Mouse (Mus musculus): ENCODE data around the gene Atg2b.
A peak's percentile ranks its signal among the peaks of the same experiment; 100 is the strongest.

Atg2b gene

DNA sequence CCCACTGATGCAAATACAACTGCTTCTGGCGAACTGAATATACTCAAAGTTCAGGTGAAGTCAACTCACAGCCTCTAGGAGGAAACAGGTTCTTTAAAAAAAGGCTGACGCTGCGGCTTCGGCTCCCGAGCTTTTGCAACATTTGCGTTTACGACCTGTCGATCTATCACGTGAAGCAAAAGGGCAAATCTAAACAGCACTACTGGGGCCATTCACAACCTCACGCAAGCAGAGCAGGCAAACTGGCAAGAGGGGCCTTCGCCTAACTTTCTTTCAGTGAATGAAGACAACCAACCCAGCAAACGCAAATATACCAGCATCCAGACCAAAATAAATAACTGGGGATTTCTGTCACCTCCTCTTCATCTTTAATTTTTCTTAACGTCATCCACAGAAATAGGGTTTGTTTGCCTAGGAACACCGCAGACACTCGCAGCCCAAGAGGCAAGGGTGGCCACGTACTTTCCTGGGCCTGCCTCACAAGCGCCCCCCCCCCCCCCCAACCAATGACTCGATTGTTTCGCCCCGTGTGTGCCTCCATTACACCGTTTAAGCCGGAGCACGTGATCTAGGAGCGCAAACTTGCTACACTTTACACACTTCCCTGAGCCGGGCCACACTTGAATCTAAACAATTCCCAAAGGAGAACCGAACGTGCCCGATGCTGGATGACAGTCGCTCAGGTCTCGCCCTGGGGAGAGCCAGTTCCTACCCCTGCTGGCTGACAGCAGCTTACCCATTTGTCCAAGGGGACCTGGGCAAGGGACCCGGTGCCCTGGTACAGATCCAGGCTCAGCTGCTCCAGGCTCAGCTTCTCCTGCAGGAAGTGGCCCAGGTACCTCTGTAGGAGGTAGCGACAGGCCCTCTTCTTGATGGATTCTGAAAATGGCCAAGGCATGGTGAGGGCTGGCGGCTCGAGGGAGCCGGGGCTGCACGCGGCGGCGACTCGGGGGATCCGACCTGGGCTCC is 794 bp downstream of the Atg2b start, which contains the start of gene Gskip:
Gskip (plus strand) TSS at position 897 of the 969 bp plus-strand sequence.
- DNase-seq (ENCODE audit: low read depth, low spot score), result peak; percentile 58

DNA sequence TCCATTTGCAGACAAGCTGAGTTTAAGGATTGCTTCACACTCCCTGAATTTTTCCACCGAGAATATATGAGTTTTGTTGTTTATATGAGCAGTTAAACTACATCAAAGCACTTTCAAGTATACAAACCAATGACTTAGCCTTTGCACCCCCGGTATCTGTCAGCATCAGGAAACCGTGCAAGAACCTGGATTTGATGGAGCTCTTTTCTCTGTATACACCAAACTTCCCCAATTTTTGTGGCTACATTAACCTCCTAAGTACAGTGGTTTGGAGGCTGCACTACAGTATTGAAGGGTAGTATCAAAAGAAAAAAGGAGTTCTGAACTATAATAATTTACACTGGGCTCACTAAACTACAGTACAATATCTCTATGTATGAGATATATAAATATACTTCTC is 6.2 kb downstream of the Atg2b start:
- DNase-seq (ENCODE audit: low read depth, low spot score), result no peak

DNA sequence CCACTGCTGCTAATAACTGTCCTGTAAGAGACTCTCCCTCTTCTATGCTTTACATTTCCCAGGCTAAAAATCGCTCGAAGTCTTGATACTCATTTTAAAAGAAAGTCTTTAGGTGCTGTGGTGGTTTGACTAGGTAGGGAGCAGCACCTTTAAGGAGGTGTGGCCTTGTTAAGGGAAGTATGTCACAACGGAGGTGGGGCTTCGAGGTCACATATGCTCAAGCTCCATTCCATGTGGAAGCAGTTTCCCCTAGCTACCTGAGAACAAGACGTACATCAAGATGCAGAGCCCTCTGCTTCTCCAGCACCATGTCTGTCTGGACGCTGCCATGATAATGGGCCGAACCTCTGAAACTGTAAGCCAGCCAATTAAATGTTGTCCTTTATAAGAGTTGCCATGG is 6.8 kb downstream of the Atg2b start:
- no peak for DNase-seq (ENCODE audit: low read depth, low spot score)

DNA sequence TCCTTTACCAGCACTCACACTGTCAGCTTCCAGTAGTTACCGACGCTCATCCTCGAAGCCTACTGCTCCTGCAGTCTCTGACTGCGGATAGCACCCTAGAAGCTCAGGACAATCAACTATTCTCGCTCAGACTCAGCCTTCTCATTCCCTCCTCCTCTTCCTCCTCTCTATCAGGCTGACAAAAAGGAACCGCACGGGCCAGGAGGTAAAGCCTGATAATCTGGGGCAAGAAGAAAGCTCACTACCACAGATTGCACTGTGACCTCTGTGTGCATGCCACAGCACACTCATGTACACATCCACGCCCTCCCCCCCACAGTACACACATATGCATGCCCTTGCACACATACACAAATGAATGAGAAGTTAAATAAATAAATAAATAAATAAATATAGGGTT is 8.7 kb downstream of the Atg2b start:
- no peak for DNase-seq (ENCODE audit: low read depth, low spot score)

DNA sequence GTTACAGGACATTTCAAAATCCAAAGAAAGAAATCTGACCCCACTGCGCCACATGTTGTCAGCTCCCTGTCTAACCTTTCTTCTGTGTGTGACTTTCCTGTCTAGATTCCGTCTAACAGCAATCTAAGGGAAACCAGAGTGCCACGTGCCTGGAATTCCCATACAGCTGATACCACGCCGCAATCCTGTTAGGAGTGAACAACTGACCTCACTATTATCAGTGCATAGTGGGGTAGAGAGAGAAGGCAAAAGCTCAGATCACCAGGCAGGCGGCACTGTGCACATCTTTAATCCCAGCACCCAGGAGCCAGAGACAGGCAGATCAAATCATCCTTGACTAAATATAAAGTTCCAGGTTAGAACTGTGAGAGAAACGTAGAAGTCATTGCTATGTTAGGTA is 29.2 kb downstream of the Atg2b start:
- no peak for DNase-seq (ENCODE audit: low read depth, low spot score)

DNA sequence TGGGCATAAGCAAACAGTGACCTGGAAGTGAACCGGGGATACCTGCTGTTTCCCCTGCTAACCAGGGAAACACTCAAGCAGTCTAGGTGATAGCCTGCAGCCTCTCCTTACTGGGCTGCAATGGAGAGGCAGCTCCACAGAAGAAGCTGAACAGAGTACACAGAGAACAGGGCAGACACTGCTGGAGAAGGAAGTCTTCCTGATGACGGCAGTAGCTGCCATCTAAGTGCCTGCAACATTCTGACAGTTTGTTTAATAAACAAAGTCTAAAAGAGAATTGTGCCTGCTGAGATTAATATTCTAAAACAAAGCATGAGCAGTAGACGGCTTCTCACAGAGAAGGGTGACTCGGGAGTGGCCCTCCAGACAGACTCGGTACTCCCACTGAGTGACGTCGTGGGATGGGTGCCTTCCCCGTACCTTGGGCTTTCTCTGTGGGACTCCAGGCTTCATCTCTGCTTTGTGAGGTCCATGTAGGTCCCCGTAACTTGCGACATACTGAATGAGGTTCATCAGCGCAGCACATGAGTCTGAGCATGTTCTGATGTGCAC is 42.2 kb downstream of the Atg2b start:
- no peak for DNase-seq (ENCODE audit: low read depth, low spot score)

DNA sequence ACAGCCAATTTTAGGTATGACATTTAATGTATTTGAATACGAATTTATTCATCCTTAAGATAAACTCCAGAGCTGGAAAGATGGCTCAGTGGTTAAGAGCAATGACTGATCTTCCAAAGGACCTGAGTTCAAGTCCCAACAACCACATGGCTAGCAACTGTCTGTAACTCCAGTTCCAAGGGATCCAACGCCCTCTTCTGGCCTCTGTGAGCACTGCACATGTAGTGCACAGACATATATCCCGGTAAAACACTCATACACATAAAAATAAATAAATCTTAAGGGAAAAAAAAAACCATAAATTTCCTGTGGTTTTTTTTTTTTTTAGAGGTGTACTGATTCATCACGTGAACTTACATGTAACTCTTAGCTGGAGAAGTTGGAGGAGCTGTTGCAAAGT is 47.5 kb downstream of the Atg2b start:
- peak; percentile 0 for DNase-seq (ENCODE audit: low read depth, low spot score)

DNA sequence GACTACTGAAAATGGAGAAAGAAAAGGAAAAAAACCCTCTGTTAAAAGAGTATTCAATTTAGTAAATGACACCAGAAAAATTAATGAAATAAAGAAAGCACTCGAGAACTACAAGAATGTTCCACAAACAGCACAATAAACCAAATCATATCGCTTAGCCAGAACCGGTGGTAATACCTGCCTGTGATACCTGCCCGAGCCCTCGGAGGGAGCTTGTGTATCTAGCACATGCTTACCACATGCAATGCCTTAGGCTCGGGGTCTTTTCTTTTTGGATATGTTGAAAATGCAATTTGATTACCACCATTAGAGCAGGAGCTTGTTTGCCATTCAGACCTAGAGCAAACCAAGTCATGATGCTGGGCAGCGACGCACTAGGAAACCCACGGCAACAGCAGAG is 48.5 kb downstream of the Atg2b start:
- no peak for DNase-seq (ENCODE audit: low read depth, low spot score)

DNA sequence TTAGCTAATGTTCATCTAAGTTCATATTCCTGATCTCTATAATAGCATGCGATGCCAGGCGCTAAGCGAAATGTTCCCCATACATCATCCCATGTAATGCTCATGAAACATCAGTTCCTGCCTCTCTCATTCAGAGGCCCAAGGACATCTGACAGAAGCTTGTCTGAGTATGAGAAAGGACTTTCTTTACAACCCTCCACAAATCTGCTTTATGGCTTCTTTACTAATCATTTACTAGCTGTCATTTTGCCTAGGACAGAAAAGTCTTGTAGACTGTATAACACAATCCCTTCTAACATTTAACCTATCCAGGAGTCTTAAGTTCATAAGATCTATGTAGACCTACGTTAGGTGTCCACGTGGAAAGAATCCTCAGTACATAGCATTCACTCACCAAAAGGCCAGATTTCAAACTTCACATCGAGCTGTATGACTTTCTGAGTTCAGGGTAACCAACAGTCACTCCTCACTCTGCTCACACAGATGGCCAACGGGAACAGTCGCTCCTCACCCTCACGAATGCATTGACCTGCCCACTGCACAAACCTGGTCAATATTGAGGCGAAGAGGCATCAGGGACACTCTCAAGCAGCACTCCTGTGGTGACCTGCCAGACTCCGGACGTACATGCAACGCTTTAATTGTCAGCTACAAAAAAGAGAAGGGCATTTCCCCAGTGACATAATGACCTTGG is 50.5 kb downstream of the Atg2b start:
- DNase-seq (ENCODE audit: low read depth, low spot score), result no peak

DNA sequence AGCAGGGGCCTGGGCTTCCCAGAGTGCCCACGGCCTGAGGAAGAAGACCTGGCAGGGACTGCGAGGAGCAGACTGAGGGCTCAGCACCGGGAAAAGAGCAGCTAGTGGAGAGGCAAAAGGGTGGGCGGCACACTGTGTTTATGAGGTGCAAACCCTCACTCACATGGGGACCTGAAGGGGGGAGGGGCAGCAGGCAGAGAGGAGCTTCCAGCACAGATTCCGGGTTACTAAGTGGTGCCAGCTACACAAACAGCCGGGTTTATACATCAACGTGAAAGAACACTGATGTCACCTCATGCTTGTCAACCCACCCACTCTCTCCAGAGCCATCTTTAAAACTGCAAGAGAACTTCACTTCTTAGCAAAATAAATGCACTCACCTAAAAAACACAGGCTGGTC is 59.2 kb downstream of the Atg2b start:
- no peak for DNase-seq (ENCODE audit: low read depth, low spot score)

DNA sequence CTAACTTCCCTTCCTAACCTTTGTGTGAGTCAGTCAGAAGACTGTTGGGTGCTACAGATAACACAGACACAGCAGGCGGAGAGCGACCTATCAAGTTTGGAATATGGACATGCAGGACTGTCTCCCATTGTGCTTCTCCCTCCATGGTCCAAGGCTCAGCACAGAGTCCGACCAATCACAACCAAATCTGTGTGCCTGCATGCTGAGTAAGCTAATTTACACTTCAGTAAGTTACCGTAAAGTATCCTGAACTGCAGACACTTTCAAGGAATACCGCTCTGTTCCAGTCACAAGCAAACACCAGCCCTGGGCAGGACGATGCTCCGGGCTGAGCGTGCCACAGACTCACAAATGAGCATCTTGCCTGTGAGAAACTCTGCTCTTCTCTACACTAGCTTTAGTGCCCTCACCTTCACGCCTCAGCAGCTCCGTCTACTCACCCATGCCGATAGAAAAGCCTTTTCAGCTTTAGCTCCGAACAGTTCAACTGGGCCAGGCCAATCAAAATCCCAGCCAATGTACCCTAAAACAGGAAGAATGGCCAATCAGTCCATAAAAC is 62.0 kb downstream of the Atg2b start:
- DNase-seq (ENCODE audit: low read depth, low spot score), result no peak

DNA sequence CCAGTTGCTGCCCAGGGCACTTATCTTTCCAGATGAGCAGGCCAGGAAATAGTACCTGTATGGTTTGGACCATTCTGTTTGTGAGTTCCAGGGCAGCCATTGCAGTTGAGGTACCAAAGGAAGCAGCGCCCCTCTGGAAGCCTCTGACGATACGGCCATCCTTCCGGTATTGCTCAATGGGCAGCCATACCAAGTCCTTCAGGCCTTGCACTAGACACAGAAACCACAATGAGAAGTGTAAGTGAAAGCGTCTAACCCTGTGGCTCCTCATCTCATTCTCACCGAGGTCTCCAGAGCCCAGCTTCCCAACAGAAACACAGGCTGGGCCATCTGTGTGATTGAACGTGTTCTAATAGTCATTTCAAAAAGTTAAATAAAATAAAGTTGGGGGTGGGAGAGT is 63.0 kb downstream of the Atg2b start:
- DNase-seq (ENCODE audit: low read depth, low spot score), result no peak

DNA sequence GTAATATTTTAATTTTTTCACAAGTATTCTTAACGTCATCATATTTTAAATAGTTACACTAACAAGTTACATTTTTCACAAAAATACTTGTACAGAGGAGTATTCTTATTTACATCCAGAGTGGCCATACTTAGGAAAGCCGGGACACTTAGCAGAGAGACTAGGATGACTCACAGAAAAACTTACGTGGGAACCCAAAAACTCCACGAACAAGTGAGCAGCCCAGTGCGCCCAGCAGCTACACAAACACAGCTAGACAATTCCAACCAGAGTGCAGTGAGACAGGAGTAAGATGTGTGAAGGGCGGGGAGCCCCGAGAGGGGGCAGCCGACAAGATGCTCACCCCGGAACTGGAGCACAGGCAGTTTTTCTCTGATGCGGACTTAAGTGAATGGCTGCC is 71.5 kb downstream of the Atg2b start:
- DNase-seq (ENCODE audit: low read depth, low spot score), result no peak

DNA sequence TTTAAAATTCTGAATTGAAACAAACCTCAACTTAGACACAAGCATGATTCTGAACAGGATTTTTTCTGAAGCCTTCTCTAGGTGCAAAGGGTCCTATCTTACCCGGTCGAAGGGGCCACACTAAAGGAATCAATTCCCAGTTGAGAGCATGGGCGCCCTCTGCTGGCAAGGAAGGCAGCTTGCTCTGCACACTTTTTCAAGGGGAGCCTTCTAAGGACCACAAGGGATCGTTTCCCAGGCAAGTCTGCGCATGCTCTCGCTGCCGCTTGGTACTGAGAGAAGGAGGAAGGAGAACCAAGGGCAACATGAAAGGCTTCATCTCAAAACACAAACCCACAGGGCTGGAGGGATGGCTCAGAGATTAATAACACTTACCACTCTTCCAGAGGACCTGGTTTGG is 73.3 kb downstream of the Atg2b start:
- DNase-seq (ENCODE audit: low read depth, low spot score), result peak; percentile 77

DNA sequence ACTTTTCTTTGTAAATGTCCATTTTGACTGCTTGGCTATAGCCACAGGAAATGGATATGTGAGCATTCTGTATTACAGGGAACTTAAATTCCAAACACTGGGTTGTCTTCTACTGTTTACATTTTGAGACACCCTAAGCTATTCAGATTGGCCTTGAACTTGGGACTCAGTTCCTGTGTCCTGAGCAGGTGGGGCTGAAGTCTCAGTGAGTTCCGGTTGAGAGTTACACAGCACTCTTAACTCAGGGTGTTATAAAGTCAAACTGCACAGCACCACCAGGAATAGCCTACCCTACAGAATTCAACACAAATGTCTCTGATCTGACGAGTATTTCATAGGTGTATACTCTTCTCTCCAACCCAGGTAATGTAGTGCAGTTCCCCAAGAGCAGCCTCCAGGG is 74.0 kb downstream of the Atg2b start:
- no peak for DNase-seq (ENCODE audit: low read depth, low spot score)

DNA sequence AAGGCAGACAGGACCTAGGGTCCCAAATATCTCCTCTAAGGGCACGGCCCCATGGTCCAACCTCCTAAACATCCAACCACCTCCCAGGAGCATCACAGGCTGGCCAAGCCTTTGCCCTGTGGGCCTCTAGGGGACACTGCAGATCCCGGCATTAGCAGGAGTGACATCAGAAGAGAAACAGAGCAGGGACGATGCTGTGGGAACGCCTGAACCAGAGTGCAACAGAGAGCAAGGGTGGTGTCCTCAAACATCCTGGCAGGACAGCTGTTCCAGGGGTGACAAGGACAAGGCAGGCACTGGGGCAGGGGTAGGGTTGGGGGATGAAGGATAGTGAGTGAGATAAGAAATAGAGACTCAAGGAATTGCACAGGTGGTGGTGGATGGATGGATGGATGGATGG is 78.1 kb downstream of the Atg2b start:
- no peak for DNase-seq (ENCODE audit: low read depth, low spot score)

DNA sequence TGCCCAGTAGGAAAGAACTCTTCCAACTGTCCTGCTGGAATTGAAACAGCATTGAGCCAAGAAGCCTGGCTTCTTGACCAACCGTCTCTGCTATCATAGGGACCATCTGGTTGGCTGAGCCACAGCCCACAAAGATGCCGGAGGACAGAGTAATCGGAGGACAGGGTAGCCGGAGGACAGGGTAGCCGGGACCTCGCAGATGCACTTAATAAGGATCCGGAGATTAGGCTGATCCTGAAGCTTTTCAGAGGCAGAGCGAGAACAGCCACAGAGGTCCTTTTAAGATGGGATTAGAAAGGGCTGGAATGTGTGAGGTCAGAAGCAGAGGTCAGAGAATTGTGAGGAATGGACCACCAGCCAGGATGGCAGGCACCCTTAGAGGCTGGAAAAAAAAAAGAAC is 79.8 kb downstream of the Atg2b start:
- DNase-seq (ENCODE audit: low read depth, low spot score), result no peak

DNA sequence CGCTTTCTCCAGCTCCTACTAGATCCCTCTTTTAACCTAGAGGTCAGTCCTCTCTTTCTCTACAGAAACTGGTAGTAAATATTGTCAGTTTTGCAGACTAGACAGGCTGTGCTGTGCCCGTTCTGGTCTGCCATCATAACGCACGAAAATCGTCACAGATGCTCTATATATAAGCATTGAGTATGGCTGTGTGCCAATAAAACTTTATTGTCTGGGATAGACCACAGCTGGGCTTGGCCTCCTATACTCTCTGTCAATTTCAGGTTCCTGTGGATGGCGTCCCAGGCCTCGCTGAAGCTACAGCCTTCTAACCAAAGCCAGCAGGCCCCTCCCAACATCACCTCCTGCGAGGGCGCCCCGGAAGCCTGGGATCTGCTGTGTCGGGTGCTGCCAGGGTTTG is 81.1 kb downstream of the Atg2b start:
- no peak for DNase-seq (ENCODE audit: low read depth, low spot score)

DNA sequence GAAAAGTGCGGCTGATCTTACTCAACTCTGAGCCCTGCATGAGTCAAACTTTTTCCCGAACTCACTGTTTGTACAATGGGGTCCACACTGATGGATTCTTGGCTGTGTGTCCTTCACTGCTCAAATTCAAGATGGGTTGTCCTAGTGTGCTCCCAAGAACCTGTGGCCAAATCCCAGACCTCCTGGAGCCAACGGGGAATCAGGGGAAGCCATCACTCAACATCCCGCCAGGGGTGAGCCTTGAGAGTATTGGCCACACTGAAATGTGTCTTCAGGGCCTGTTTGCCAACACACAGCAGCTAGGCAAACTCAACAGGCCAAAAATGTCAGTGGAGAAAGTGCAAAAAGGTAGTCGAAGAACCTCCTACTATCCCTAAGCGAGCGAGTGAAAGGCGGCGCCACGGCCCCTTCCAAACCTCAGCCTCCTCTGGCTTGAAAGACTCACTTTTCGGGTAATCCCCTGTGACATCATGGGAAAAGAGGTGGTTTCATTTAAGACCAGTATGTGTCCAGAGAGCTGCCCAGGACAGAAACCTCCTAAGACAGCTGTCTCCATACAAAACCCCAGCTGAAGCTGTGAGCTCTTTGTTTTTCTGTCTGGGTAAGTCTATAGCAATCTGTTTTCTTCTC is 82.3 kb downstream of the Atg2b start, which contains the start of gene Bdkrb1:
Bdkrb1 (plus strand) TSS at position 505 of the 630 bp plus-strand sequence.
- DNase-seq (ENCODE audit: low read depth, low spot score), result no peak

DNA sequence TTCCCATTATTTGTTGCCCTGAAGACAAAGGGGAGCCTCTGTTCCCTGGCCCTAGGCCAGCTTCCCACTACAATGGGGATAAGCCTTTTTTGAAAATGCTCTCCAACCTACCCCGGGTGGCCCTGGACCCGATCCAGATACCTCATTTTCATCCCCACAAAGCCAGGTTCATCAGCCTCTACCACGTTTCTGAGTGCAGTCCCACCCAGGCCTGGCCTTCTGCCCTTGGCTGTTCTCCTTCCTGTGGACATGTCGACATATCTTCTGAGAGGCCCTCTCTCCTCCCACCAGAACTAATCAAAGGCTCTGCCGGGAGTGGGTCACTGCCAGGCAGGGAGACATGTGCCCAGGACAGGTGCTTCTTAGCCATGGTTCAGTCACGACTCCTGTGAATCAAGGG is 83.4 kb downstream of the Atg2b start:
- no peak for DNase-seq (ENCODE audit: low read depth, low spot score)

DNA sequence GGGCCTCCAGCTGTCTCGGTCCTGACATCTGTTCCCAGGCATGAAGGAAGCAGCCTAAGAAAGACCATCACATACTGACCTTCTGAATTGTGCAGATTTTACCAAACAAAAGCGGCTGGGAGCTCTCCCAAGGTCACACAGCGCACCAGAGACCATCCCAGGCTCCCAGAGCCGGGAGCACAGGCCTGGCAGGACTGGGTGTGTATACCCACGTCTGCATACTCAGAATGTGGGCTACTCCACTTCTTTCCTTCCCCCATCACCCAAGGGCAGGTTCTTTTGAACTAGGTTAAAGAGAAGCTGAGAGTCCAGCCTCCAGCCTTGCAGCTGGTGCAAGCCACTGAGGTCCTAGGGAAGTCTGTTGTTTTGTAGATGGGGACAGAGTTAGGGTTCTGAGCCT is 85.9 kb downstream of the Atg2b start:
- DNase-seq (ENCODE audit: low read depth, low spot score), result no peak

DNA sequence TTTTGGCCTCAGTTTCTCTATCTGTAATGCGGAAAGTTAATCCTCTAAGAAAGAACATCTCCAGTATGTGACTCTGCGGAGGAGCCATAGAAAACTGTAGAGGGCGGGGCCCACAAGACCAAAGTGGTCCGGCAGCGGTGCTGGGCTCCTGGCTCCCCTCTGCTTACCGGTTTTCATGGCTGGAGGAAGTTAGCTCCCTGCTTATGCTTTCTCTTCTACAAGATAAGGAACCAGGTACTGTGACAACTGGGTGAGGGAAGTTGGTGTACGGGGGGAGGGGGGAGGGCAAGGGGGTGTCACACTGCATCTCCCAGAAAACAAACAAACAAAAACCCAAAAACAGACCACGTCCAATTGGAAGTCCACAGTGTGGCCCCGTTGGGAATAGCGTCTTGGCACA is 86.5 kb downstream of the Atg2b start:
- DNase-seq (ENCODE audit: low read depth, low spot score), result no peak

All from forelimb bud, embryonic 11.5 days (tissue).